Mouse (Mus musculus): ENCODE measurements at regions not wholly inside any gene's neighbourhood (a gene's known extent, or its start where the extent isn't known, plus 50 kb on each side); places are given as distances from the start of the nearest gene placed in this dataset.

- intact Hi-C loops (cut with DNase I) = no loop called here
- peak in 1 of 2 experiments; percentile 9 for DNase-seq
Observed at GRCm38 (mm10) chr1:154255971-154256370, 55.0 kb downstream of the Zfp648 start.

GRCm38 (mm10) chr1:154256811-154257210 is 55.8 kb downstream of the Zfp648 start:
- intact Hi-C loops (cut with DNase I) = no loop called here
- no peak for DNase-seq

GRCm38 (mm10) chr1:154258511-154258910 is 57.5 kb downstream of the Zfp648 start:
- DNase-seq = no peak
- intact Hi-C loops (cut with DNase I) = no loop called here

- DNase-seq = no peak
- intact Hi-C loops (cut with DNase I) = no loop called here
Observed at GRCm38 (mm10) chr1:154260393-154260792, 59.4 kb downstream of the Zfp648 start.

GRCm38 (mm10) chr1:154281438-154281837 is 80.5 kb downstream of the Zfp648 start:
- peak; percentile 47 to 62 for DNase-seq
- intact Hi-C loops (cut with DNase I) = loop anchor here (1.0 to 10.0 kb wide), 2 partner anchors 448 to 723 kb away; no protein-coding TSS in a partner anchor

- DNase-seq = no peak
- intact Hi-C loops (cut with DNase I) = loop anchor here (10.0 kb wide), 1 partner anchor 719 kb away; no protein-coding TSS in a partner anchor
Observed at GRCm38 (mm10) chr1:154286080-154286479, 85.1 kb downstream of the Zfp648 start.

GRCm38 (mm10) chr1:154292729-154293128 is 91.7 kb downstream of the Zfp648 start:
- no peak for DNase-seq
- intact Hi-C loops (cut with DNase I) = no loop called here

- no peak for DNase-seq
- intact Hi-C loops (cut with DNase I) = no loop called here
Observed at GRCm38 (mm10) chr1:154296080-154296479, 95.1 kb downstream of the Zfp648 start.

- DNase-seq = no peak
- intact Hi-C loops (cut with DNase I) = no loop called here
Observed at GRCm38 (mm10) chr1:154299866-154300265, 98.9 kb downstream of the Zfp648 start.

- DNase-seq = peak; percentile 37 to 64
- intact Hi-C loops (cut with DNase I) = no loop called here
Observed at GRCm38 (mm10) chr1:154309650-154310049, 108.7 kb downstream of the Zfp648 start.
